Mouse (Mus musculus) embryo, embryonic 9.5 days (tissue): Measurements from ENCODE around the gene Trim66.
A peak's percentile ranks its signal among the peaks of the same experiment; 100 is the strongest.

Source experiments
- DNase-seq: peaks from one replicate; pipeline ENCODE4 v3.0.0-alpha.2; 2017; ENCODE audit errors: extremely low spot score

The Trim66 gene

GRCm38 (mm10) chr7:109522084-109522483 is 14.2 kb upstream of the Trim66 start:
- no peak for DNase-seq

GRCm38 (mm10) chr7:109519936-109520335 is 12.0 kb upstream of the Trim66 start:
- peak; percentile 10 for DNase-seq

- DNase-seq: peak; percentile 98
Observed at GRCm38 (mm10) chr7:109518838-109519696, 11.1 kb upstream of the Trim66 start, which contains the start of gene Rpl27a. TSS of gene Rpl27a (plus strand) at chr7:109519147.

- DNase-seq: peak; percentile 41
Observed at GRCm38 (mm10) chr7:109518036-109518681, 10.2 kb upstream of the Trim66 start.

- no peak for DNase-seq
Observed at GRCm38 (mm10) chr7:109516500-109516899, 8.6 kb upstream of the Trim66 start.

- no peak for DNase-seq
Observed at GRCm38 (mm10) chr7:109511838-109512237, 3.9 kb upstream of the Trim66 start.

GRCm38 (mm10) chr7:109510799-109511198 is 2.9 kb upstream of the Trim66 start:
- no peak for DNase-seq

GRCm38 (mm10) chr7:109507572-109507971 is 362 bp downstream of the Trim66 start:
- no peak for DNase-seq

- peak; percentile 39 for DNase-seq
Observed at GRCm38 (mm10) chr7:109507119-109507518, 815 bp downstream of the Trim66 start.

GRCm38 (mm10) chr7:109497507-109497906 is 10.4 kb downstream of the Trim66 start:
- DNase-seq: no peak

GRCm38 (mm10) chr7:109493319-109494316 is 14.3 kb downstream of the Trim66 start:
- DNase-seq: peak; percentile 9

GRCm38 (mm10) chr7:109492616-109493318 is 15.2 kb downstream of the Trim66 start:
- no peak for DNase-seq

GRCm38 (mm10) chr7:109484221-109484620 is 23.7 kb downstream of the Trim66 start:
- DNase-seq: no peak

GRCm38 (mm10) chr7:109480765-109481197 is 27.2 kb downstream of the Trim66 start:
- peak; percentile 41 for DNase-seq

- DNase-seq: no peak
Observed at GRCm38 (mm10) chr7:109477926-109478325, 30.0 kb downstream of the Trim66 start.

GRCm38 (mm10) chr7:109470700-109471099 is 37.2 kb downstream of the Trim66 start:
- DNase-seq: no peak

- no peak for DNase-seq
Observed at GRCm38 (mm10) chr7:109468262-109468701, 39.7 kb downstream of the Trim66 start.

GRCm38 (mm10) chr7:109467591-109467990 is 40.3 kb downstream of the Trim66 start:
- no peak for DNase-seq

GRCm38 (mm10) chr7:109460698-109461097 is 47.2 kb downstream of the Trim66 start:
- no peak for DNase-seq

GRCm38 (mm10) chr7:109456563-109456962 is 51.4 kb downstream of the Trim66 start:
- no peak for DNase-seq

GRCm38 (mm10) chr7:109455748-109456147 is 52.2 kb downstream of the Trim66 start:
- no peak for DNase-seq
